Mouse (Mus musculus): ENCODE measurements around the gene Upf3b. TPM values are rescaled to one million over a fixed set of nuclear protein-coding genes. Genes with fewer than 3 reads are reported as not detected.
"Not testable (repeated sequence)": the region's sequence is repeated elsewhere in the genome, so short reads cannot be mapped to it uniquely, and the experiment has no call there.

The Upf3b gene
- 8.9 and 9.7 TPM in 2 replicates for polyA plus RNA-seq (2015; fragmentation: Nextera tagmentation; extraction: Ambion mirVana)

GRCm38 (mm10) chrX:37110193-37110880, at the start of gene Upf3b:
Gene Upf3b (minus strand): TSS chrX:37110322.
- peak; percentile 97 for ATAC-seq (ENCODE audit: low read depth)
- H3K27ac ChIP-seq (ENCODE audit: low read length), result peak within 1 kb of the TSS; percentile 91
- no peaks in the 10 kb centered on the region; the same call in 1 of the 2 replicates for H3K4me1 ChIP-seq (ENCODE audit: control insufficient read depth, low read depth, low read length)
- WGBS (ENCODE audit: insufficient replicate concordance), result 19% methylated on average over 30 of the region's 30 CpGs
- H3K27me3 ChIP-seq (ENCODE audit: control insufficient read depth, insufficient read depth, low read depth, low read length), result no peaks in the 10 kb centered on the region
- H3K9me3 ChIP-seq (replicated peaks; ENCODE audit: control insufficient read depth, low read length), result no peaks in the 10 kb centered on the region
- peak within 1 kb of the TSS; percentile 73 for H3K4me2 ChIP-seq (ENCODE audit: low read depth, low read length)
- no peaks in the 10 kb centered on the region for H3K36me3 ChIP-seq (ENCODE audit: control insufficient read depth, insufficient read depth)
- H3K9ac ChIP-seq (ENCODE audit: low read depth, low read length), result peak within 1 kb of the TSS; percentile 70
- peak within 1 kb of the TSS; percentile 65 for H3K4me3 ChIP-seq (ENCODE audit: low read depth, low read length)

DNA sequence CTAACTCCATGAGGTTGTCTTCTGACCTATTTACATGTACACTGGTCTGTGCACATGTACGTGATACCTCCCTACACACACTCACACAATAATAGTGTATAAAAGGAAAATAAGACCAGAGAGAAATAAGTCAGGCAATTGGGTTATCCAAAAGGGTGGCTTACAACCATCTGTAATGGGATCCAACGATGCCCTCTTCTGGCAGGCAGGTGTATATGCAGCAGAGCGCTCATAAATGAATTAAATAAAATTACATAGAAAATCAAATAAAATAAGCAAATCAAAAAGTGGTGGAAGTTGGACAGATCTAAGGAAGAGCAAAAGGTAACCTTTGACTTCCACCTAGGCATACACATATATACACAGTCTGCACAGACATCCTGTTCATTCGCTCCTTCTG, 47.7 kb upstream of the Upf3b start:
- Histone ChIP-seq H3K27ac (ENCODE audit: low read length) (no peak overlapping the region), H3K4me3 (ENCODE audit: low read depth, low read length) (no peak overlapping the region), H3K9me3 (replicated peaks; ENCODE audit: control insufficient read depth, low read length) (no peaks in the 10 kb centered on the region), H3K36me3 (ENCODE audit: control insufficient read depth, insufficient read depth) (no peaks in the 10 kb centered on the region; the same call in 1 of the 2 replicates), H3K9ac (ENCODE audit: low read depth, low read length) (no peak overlapping the region), H3K4me1 (ENCODE audit: control insufficient read depth, low read depth, low read length) (no peaks in the 10 kb centered on the region), H3K4me2 (ENCODE audit: low read depth, low read length) (no peak overlapping the region), H3K27me3 (ENCODE audit: control insufficient read depth, insufficient read depth, low read depth, low read length) (no peaks in the 10 kb centered on the region)
- 52% methylated on average over 4 of the region's 4 CpGs for WGBS (ENCODE audit: insufficient replicate concordance)
- no peak for ATAC-seq (ENCODE audit: low read depth)

DNA sequence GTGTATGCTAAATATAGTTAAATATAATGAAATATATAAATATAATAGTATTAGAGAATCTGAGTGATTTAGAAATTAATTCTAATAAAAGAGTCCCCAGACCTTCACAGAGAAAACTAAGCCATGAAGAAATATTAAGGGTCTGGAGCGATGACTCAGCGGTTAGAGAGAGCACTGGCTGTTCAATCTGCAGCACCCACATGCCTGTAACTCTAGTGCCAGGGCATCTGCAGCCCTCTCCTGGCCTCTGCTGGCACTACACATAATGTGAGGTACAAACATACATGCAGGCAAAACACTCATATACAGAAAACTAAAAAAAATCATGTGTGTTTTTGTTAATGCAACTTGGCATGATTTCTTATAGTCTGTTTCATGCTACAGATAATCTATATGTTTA, 34.8 kb upstream of the Upf3b start:
- Histone ChIP-seq H3K4me1 (ENCODE audit: control insufficient read depth, low read depth, low read length) (no peaks in the 10 kb centered on the region), H3K36me3 (ENCODE audit: control insufficient read depth, insufficient read depth) (peaks cover 3% of the 10 kb centered on the region), H3K4me2 (ENCODE audit: low read depth, low read length) (no peak overlapping the region), H3K4me3 (ENCODE audit: low read depth, low read length) (no peak overlapping the region), H3K9ac (ENCODE audit: low read depth, low read length) (no peak overlapping the region), H3K9me3 (replicated peaks; ENCODE audit: control insufficient read depth, low read length) (no peaks in the 10 kb centered on the region), H3K27ac (ENCODE audit: low read length) (no peak overlapping the region), H3K27me3 (ENCODE audit: control insufficient read depth, insufficient read depth, low read depth, low read length) (no peaks in the 10 kb centered on the region)
- WGBS (ENCODE audit: insufficient replicate concordance), result 86% methylated on average over 2 of the region's 2 CpGs
- ATAC-seq (ENCODE audit: low read depth), result no peak

- not testable (repeated sequence) for H3K27me3 ChIP-seq (ENCODE audit: control insufficient read depth, insufficient read depth, low read depth, low read length); H3K4me2 ChIP-seq (ENCODE audit: low read depth, low read length); ATAC-seq (ENCODE audit: low read depth); H3K4me3 ChIP-seq (ENCODE audit: low read depth, low read length); H3K36me3 ChIP-seq (ENCODE audit: control insufficient read depth, insufficient read depth); H3K27ac ChIP-seq (ENCODE audit: low read length); H3K9me3 ChIP-seq (replicated peaks; ENCODE audit: control insufficient read depth, low read length); H3K4me1 ChIP-seq (ENCODE audit: control insufficient read depth, low read depth, low read length); H3K9ac ChIP-seq (ENCODE audit: low read depth, low read length)
- no CpG with 5 or more reads among the region's 4 CpGs for WGBS (ENCODE audit: insufficient replicate concordance)
These were observed 34.4 kb upstream of the Upf3b start for GRCm38 (mm10) chrX:37144498-37144897.

- Histone ChIP-seq H3K36me3 (ENCODE audit: control insufficient read depth, insufficient read depth) (peaks cover 3% of the 10 kb centered on the region; the same call in 1 of the 2 replicates), H3K27me3 (ENCODE audit: control insufficient read depth, insufficient read depth, low read depth, low read length) (no peaks in the 10 kb centered on the region), H3K4me1 (ENCODE audit: control insufficient read depth, low read depth, low read length) (no peaks in the 10 kb centered on the region), H3K9me3 (replicated peaks; ENCODE audit: control insufficient read depth, low read length) (no peaks in the 10 kb centered on the region), H3K27ac (ENCODE audit: low read length) (no peak overlapping the region), H3K4me2 (ENCODE audit: low read depth, low read length) (no peak overlapping the region), H3K4me3 (ENCODE audit: low read depth, low read length) (no peak overlapping the region), H3K9ac (ENCODE audit: low read depth, low read length) (no peak overlapping the region)
- 74% methylated on average over 3 of the region's 3 CpGs for WGBS (ENCODE audit: insufficient replicate concordance)
- ATAC-seq (ENCODE audit: low read depth), result no peak
These were observed 31.6 kb upstream of the Upf3b start for GRCm38 (mm10) chrX:37141732-37142131.

DNA sequence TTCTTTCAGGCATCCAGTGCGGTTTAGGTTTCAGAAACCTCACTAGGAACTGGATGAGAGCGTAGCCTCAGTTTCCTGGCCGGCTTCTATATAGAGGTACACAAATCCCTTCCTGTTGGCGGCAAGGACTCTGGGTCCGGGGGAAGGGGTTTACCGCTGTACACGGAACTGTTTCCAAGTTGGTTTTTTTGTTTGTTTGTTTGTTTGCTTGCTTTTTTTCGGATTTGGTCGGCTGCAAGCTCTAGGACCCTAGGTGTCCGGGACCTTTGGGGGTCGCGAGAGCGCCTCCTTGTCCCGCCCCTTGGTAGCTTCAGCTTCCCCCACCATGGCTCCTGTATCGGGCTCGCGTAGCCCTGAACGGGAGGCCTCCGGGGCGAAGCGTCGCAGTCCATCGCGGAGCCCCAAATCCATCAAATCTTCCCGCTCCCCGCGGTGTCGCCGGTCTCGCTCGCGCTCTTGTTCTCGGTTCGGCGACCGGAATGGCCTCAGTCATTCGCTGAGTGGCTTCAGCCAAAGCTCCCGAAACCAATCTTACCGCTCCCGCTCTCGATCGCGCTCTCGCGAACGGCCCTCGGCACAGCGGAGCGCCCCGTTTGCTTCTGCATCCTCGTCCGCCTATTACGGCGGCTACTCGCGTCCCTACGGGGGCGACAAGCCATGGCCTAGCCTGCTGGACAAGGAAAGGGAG, 16.7 kb upstream of the Upf3b start, which contains the start of gene Nkap:
TSS of gene Nkap (plus strand) at position 125 of the 688 bp plus-strand sequence.
- ATAC-seq (ENCODE audit: low read depth), result peak; percentile 89
- Histone ChIP-seq H3K9me3 (replicated peaks; ENCODE audit: control insufficient read depth, low read length) (no peaks in the 10 kb centered on the region), H3K4me1 (ENCODE audit: control insufficient read depth, low read depth, low read length) (no peaks in the 10 kb centered on the region; the same call in 1 of the 2 replicates), H3K36me3 (ENCODE audit: control insufficient read depth, insufficient read depth) (no peaks in the 10 kb centered on the region), H3K4me2 (ENCODE audit: low read depth, low read length) (peak within 1 kb of the TSS; percentile 62), H3K27me3 (ENCODE audit: control insufficient read depth, insufficient read depth, low read depth, low read length) (no peaks in the 10 kb centered on the region), H3K4me3 (ENCODE audit: low read depth, low read length) (peak within 1 kb of the TSS; percentile 77), H3K9ac (ENCODE audit: low read depth, low read length) (peak within 1 kb of the TSS; percentile 75), H3K27ac (ENCODE audit: low read length) (peak within 1 kb of the TSS; percentile 69)
- WGBS (ENCODE audit: insufficient replicate concordance), result 14% methylated on average over 57 of the region's 58 CpGs

- no peak for ATAC-seq (ENCODE audit: low read depth)
- H3K9me3 ChIP-seq (replicated peaks; ENCODE audit: control insufficient read depth, low read length), result no peaks in the 10 kb centered on the region
- H3K4me2 ChIP-seq (ENCODE audit: low read depth, low read length), result no peak overlapping the region
- no peaks in the 10 kb centered on the region for H3K36me3 ChIP-seq (ENCODE audit: control insufficient read depth, insufficient read depth)
- H3K27me3 ChIP-seq (ENCODE audit: control insufficient read depth, insufficient read depth, low read depth, low read length), result no peaks in the 10 kb centered on the region
- no peak overlapping the region for H3K4me3 ChIP-seq (ENCODE audit: low read depth, low read length)
- 83% methylated on average over 7 of the region's 7 CpGs for WGBS (ENCODE audit: insufficient replicate concordance)
- no peak overlapping the region for H3K9ac ChIP-seq (ENCODE audit: low read depth, low read length)
- H3K27ac ChIP-seq (ENCODE audit: low read length), result no peak overlapping the region
- no peaks in the 10 kb centered on the region; the same call in 1 of the 2 replicates for H3K4me1 ChIP-seq (ENCODE audit: control insufficient read depth, low read depth, low read length)
These were observed 15.4 kb upstream of the Upf3b start for GRCm38 (mm10) chrX:37125511-37125910.

GRCm38 (mm10) chrX:37120212-37120611, 10.1 kb upstream of the Upf3b start:
- ATAC-seq (ENCODE audit: low read depth), result no peak

GRCm38 (mm10) chrX:37119585-37119984, 9.5 kb upstream of the Upf3b start:
- H3K27me3 ChIP-seq (ENCODE audit: control insufficient read depth, insufficient read depth, low read depth, low read length), result no peaks in the 10 kb centered on the region
- no peak for ATAC-seq (ENCODE audit: low read depth)
- H3K4me3 ChIP-seq (ENCODE audit: low read depth, low read length), result no peak overlapping the region
- no peak overlapping the region for H3K4me2 ChIP-seq (ENCODE audit: low read depth, low read length)
- WGBS (ENCODE audit: insufficient replicate concordance), result 33% methylated on average over 3 of the region's 3 CpGs
- H3K36me3 ChIP-seq (ENCODE audit: control insufficient read depth, insufficient read depth), result no peaks in the 10 kb centered on the region
- no peak overlapping the region for H3K9ac ChIP-seq (ENCODE audit: low read depth, low read length)
- H3K27ac ChIP-seq (ENCODE audit: low read length), result no peak overlapping the region
- no peaks in the 10 kb centered on the region for H3K9me3 ChIP-seq (replicated peaks; ENCODE audit: control insufficient read depth, low read length)
- H3K4me1 ChIP-seq (ENCODE audit: control insufficient read depth, low read depth, low read length), result no peaks in the 10 kb centered on the region

More at GRCm38 (mm10) chrX:37120212-37120611, 10.1 kb upstream of the Upf3b start:
- no peak overlapping the region for H3K4me3 ChIP-seq (ENCODE audit: low read depth, low read length)
- H3K4me1 ChIP-seq (ENCODE audit: control insufficient read depth, low read depth, low read length), result no peaks in the 10 kb centered on the region
- no peaks in the 10 kb centered on the region for H3K36me3 ChIP-seq (ENCODE audit: control insufficient read depth, insufficient read depth)
- H3K9me3 ChIP-seq (replicated peaks; ENCODE audit: control insufficient read depth, low read length), result no peaks in the 10 kb centered on the region
- no peaks in the 10 kb centered on the region for H3K27me3 ChIP-seq (ENCODE audit: control insufficient read depth, insufficient read depth, low read depth, low read length)
- H3K9ac ChIP-seq (ENCODE audit: low read depth, low read length), result no peak overlapping the region
- no peak overlapping the region for H3K4me2 ChIP-seq (ENCODE audit: low read depth, low read length)
- no peak overlapping the region for H3K27ac ChIP-seq (ENCODE audit: low read length)
- WGBS (ENCODE audit: insufficient replicate concordance), result 55% methylated on average over 5 of the region's 5 CpGs

Data from liver, embryonic 16.5 days (tissue).